Mouse (Mus musculus) brain, embryonic 14.5 days (tissue): ENCODE data around the gene Fhad1.

Experiments
- CTCF ChIP-seq: fragments of 200-500 bp; IDR thresholded peaks from 2 replicates; pipeline ENCODE4 v1.5.1; 2012; ENCODE audit warnings: inconsistent platforms, mild to moderate bottlenecking, moderate library complexity, borderline replicate concordance; ENCODE audit not compliant: insufficient read depth, insufficient read length; ENCODE audit errors: extremely low read depth
- POLR2A ChIP-seq: fragments of 200-500 bp; IDR thresholded peaks from 2 replicates; pipeline ENCODE4 v1.6.1; 2012; ENCODE audit warnings: mild to moderate bottlenecking, inconsistent platforms, borderline replicate concordance; ENCODE audit not compliant: poor library complexity, insufficient read depth, insufficient read length, severe bottlenecking; ENCODE audit errors: extremely low read depth

- TF ChIP-seq POLR2A = no peak
- no peak for TF ChIP-seq CTCF
Observed at GRCm38 (mm10) chr4:141953291-141953690, 61.6 kb downstream of the Fhad1 start.
